Mouse (Mus musculus): ENCODE data around the gene Mtrf1l.

Gene Mtrf1l

DNA sequence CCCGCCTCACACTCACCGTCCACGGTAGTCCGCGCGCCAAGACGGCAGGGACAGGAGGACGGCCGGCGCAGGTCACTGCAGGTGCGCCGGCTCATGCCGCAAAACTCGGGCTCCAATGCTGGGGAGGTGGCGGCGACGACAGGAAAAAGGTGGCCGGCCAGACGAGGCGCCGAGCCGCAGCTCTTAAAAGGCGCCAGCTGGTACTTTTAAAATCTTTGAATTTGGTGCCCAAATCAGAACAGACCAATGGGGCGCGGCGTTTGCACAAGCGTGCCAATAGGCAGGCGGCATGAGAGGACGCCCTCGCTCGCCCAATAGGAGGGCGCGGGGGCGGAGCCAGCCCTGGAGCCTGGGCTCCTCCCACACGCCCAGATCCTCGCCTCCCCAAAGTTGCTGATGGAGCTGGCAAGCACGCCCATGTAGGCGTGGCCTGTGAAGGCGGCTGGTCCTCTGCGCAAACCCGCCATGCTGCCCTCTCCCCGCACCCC, 18.4 kb downstream of the Mtrf1l start, which contains the start of gene Fbxo5:
TSS of gene Fbxo5 (minus strand) at position 358 of the 488 bp plus-strand sequence.
- in situ Hi-C loops (cut with MboI, MseI) = loop anchor here (10.0 to 25.0 kb wide), 4 partner anchors 1418 to 1882 kb away; partner anchors contain the start of genes Lats1, Pcmt1 and Zbtb2

DNA sequence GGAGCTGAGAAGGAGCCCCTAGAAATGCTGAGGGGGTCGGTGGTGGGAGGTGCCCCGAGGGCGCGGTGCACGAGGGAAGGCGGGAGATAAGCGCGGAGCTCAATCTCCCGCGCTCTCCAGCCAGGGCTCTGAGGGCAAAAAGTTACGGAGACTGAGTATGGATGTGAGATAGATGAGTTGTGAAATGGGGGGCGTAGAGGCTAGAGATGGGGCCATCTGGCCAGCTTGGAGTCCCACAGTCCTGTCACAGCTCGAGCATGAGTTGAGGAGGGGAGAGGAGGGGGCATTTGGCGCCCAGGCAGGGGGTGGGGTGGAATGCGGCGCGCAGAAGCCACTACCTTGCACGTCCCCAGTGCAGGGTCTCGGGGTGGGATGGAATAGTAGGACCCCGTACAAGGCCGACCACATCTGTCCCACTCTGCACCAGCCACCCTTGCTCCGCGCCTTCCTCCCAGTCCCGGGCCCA, 19.0 kb downstream of the Mtrf1l start:
- in situ Hi-C loops (cut with MboI, MseI) = loop anchor here (10.0 to 25.0 kb wide), 4 partner anchors 1417 to 1883 kb away; partner anchors contain the start of genes Lats1, Pcmt1 and Zbtb2

DNA sequence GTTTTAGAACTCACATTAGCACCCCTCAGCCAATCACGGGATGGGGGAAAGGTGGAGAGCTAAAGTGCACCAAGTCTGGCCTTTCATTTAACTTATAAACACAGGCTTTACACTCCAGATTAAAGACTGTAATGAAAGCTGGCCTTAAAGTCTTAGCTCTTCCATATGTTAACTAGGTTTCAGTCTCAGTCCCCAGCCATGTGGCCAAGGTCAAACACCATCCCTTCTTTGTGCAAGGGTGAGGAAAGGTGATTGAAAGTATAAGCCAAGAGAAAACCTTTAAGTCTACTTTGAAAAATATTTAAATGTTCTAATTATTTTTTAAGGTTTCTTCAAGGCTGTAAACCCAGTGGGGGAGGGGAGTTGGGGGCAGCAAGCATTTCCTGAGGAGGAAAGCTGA, 20.0 kb downstream of the Mtrf1l start:
- in situ Hi-C loops (cut with MboI, MseI) = loop anchor here (10.0 to 25.0 kb wide), 4 partner anchors 1416 to 1884 kb away; partner anchors contain the start of genes Lats1, Pcmt1 and Zbtb2

DNA sequence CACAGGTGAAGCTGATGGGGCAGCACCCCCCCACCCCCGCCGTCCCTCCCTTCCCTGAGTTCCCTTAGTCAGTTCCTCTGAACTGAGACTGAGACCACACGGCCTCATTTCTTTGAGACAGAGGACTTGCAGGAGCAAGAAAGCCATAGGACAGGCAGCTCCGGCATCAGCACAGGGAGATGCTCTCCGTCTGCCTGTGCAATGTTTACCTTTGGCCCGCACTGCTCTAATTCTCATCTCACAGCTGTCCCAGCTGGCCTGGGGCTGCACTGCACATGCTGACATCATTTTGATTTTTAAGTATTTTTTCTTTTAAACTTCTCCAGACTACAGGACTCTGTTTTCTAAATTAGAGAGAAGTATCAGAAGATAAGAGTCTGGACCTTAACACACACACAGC, 20.8 kb downstream of the Mtrf1l start:
- in situ Hi-C loops (cut with MboI, MseI) = loop anchor here (10.0 to 25.0 kb wide), 4 partner anchors 1416 to 1884 kb away; partner anchors contain the start of genes Lats1, Pcmt1 and Zbtb2

DNA sequence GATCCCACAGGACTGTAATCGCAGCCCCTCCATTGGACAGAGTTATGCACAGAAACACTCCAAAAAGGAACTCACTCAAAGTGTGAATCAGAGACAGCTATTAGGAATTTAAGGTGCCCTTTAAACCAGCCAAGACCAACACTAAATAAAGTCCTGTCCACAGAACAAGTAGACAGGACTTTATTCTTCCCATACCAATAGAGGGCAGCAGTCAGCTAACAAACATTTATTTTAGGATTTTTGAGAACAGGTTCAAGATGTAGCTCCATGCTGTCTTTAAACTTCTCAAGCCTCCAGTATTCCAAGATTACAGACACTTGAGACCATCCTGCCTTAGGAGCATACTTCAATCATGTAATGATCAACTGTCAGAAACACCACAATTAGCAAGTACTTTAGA, 23.2 kb downstream of the Mtrf1l start:
- in situ Hi-C loops (cut with MboI, MseI) = loop anchor here (10.0 to 25.0 kb wide), 4 partner anchors 1413 to 1887 kb away; partner anchors contain the start of genes Lats1, Pcmt1 and Zbtb2

DNA sequence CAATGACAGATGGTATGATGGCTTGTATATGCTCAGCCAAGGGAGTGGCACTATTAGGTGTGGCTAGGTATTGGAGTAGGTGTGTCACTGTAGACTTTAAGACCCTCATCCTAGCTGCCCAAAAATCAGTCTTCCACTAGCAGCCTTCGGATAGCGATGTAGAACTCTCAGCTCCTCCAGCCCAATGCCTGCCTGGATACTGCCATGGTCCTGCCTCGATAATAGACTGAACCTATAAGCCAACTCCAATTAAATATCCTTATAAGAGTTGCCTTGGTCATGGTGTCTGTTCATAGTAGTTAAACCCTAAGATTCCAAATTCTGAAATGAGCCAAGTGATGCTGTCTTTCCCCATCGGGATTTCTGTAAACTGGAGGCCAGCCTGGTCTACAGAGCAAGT, 25.6 kb downstream of the Mtrf1l start:
- in situ Hi-C loops (cut with MboI, MseI) = no loop called here

DNA sequence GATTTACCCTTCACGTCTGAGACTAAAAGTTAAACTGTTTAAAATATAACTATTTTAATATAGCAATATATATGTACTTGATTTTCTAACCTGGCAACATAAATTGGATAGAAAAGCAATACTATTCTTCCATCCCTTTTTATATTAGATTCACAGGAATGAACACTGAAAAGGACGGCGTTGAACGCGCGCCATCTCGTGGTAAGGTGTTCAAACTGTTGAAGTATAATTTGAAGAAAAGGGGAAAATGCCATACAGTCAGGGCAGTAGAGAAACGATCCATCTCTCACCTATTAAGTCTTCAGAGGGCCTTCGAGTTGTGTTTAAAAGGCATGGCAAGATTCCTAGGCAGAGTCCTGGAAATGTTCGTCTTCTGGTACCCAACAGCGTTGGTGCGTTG, 33.1 kb downstream of the Mtrf1l start:
- in situ Hi-C loops (cut with MboI, MseI) = no loop called here

DNA sequence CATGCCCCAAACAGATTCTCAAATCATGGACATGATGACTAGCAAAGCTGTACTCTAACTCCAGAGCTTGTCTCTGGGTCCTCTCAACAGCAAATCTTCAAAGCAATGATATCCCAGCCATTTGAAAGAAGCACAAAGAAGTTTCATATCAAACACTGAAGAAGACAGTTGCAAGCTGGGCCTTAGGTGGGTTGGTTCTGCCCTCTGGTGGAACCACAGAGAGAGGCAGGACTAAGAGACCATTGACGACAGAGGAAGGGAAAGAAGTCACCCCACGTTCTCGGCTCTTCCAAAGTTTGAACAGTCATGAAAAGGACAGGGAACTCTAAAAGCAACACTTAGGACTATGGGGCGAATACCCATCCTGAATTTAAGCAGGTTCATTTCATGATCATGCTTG, 36.8 kb downstream of the Mtrf1l start:
- in situ Hi-C loops (cut with MboI, MseI) = loop anchor here (5.0 kb wide), 1 partner anchor 190 kb away; no protein-coding TSS in a partner anchor
